Mouse (Mus musculus) ES-CJ7 (cell line): ENCODE data around the gene Ttyh2.

Experiments used
- DNase-seq: peaks from one replicate; pipeline ENCODE4 v3.0.0; 2011; ENCODE audit warnings: low read depth, low spot score

Gene Ttyh2

GRCm38 (mm10) chr11:114682321-114682900 lies 7.2 kb downstream of the Ttyh2 start:
- no peak for DNase-seq

DNA sequence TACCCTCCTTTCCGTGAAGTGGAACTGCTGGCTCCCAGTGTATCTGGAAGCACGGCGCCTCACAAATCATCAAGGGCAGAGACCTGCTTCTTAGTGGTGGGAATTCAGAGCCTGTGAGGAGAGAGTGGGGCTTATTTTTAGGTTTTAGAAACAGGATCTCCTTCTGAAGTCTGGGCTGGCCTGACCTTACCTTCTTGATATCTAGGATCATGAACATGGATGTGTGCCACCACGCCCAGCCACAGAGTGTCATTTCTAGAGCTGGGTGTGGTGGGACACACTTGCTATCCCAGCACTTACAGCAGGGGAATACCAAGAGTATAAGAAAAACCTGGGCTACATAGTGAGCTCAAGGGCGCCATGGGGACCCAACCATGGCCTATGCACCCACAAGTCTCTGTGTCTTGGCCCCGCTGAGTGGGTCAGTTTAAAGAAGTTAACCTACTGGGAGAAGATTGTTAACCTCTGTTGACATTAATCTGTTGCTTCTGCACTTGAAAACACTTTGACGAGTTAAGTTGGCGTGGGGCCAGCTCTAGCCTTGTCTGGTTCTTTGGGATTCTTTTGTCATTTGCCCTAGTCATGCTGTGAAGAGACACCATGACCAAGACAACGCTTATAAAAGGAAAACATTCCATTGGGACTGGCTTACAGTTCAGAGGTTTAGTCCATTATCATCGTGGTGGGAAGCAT lies 7.9 kb downstream of the Ttyh2 start:
- DNase-seq, result peak; percentile 79

GRCm38 (mm10) chr11:114683722-114684621 lies 8.7 kb downstream of the Ttyh2 start:
- DNase-seq, result peak; percentile 86

GRCm38 (mm10) chr11:114684627-114685373 lies 9.6 kb downstream of the Ttyh2 start:
- DNase-seq, result no peak

- no peak for DNase-seq
These were observed 10.4 kb downstream of the Ttyh2 start for GRCm38 (mm10) chr11:114685526-114686040.

GRCm38 (mm10) chr11:114686221-114686959 lies 11.2 kb downstream of the Ttyh2 start:
- no peak for DNase-seq

GRCm38 (mm10) chr11:114687574-114688188 lies 12.4 kb downstream of the Ttyh2 start:
- no peak for DNase-seq

- no peak for DNase-seq
These were observed 13.5 kb downstream of the Ttyh2 start for GRCm38 (mm10) chr11:114688729-114689128.

- no peak for DNase-seq
These were observed 15.0 kb downstream of the Ttyh2 start for GRCm38 (mm10) chr11:114690192-114690591.

GRCm38 (mm10) chr11:114691454-114692182 lies 16.4 kb downstream of the Ttyh2 start:
- peak; percentile 50 for DNase-seq

DNA sequence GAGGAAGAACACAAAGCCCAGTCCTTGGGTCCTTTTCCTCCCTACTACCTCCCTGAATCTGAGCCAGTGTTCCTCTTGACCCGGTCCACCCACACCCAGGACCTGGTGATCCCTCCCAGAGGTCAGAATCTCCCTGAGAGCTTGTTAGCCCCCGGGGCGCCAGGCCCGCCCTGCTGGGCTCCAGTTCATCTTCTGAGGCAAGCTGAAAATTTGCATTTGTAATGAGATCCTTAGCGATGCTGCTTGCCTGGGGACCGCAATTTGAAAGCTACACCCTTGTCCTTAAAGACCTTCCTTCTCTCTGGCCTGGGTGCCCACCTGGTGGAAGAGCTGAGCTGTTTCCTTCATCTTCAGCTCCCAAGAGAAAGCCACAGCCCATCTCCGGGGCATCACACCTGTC lies 17.4 kb downstream of the Ttyh2 start:
- peak; percentile 79 for DNase-seq

DNA sequence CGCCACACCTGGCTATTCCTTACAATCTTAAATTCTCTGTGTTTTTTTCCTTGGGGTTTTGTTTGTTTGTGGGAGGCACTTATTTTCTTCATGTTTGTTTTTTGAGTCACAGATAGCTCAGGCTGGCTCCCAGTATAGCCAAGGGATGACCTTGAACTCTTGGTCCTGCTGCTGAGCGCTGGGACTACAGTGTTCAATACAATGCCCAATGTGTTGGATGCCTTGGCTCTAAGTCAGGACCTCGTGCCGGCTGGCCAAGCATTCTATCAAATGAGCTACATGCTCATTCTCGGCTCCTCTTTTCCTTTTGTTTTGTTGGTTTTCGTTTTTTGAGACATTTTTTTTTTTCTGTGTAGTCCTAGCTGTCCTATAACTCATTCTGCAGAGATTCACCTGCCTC lies 18.2 kb downstream of the Ttyh2 start:
- DNase-seq, result no peak

GRCm38 (mm10) chr11:114694451-114694850 lies 19.2 kb downstream of the Ttyh2 start:
- no peak for DNase-seq

GRCm38 (mm10) chr11:114698496-114698895 lies 23.3 kb downstream of the Ttyh2 start:
- no peak for DNase-seq

- DNase-seq, result no peak
These were observed 24.3 kb downstream of the Ttyh2 start for GRCm38 (mm10) chr11:114699511-114699910.

GRCm38 (mm10) chr11:114702311-114702995 lies 27.2 kb downstream of the Ttyh2 start:
- DNase-seq, result no peak

- no peak for DNase-seq
These were observed 27.7 kb downstream of the Ttyh2 start for GRCm38 (mm10) chr11:114702996-114703361.

DNA sequence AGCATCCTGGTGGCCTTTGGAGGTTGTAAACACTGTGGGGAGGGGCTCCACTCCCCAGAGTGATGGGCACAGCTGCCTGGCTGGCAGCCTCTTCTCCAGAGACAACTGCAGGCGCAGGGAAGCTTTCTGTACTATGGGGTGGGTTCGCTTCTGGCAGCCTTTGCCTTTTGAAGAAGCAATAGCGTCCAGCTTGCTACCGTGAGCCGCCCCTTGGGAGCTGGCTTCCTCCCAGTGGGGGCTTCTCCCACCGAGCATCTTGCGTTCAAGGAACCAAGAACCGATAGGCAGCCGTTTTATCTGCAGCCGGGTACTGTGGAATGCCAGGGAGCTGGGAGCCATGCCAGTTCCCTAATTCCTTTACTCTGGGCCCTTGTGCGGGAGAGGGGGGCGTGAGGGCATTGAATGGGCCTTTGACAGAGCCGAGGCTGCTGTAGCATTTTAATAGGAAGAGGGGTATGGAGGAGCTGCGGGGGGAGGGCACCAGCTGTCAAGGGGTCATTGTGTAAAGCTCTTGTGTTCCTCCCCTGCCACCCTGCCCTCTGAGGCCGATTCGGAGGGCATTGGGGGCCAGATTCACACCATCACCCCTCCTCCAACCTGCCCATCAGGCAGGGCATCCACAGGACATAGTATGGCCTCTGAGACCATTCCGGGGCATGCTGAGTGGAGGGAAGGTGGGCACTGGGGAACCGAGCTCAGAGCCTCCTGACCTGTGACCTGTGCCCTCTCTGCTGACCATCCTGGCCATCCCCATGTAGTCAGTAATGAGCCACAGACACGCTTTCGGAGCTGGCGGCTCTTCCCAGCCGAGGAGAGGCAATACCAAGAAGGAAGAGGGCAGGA lies 29.1 kb downstream of the Ttyh2 start:
- DNase-seq, result no peak
